Mouse (Mus musculus): ENCODE data around the gene Clip4. TPM values are rescaled to one million over a fixed set of nuclear protein-coding genes. Genes with fewer than 3 reads are reported as not detected.
"Not testable (repeated sequence)": the region's sequence is repeated elsewhere in the genome, so short reads cannot be mapped to it uniquely, and the experiment has no call there.

Gene Clip4
- 43.4 TPM for polyA plus RNA-seq (2021)

GRCm38 (mm10) chr17:71768173-71768572, at the start of gene Clip4:
TSS of gene Clip4 (plus strand) at chr17:71768473.
- POLR2A ChIA-PET: not testable (repeated sequence)

DNA sequence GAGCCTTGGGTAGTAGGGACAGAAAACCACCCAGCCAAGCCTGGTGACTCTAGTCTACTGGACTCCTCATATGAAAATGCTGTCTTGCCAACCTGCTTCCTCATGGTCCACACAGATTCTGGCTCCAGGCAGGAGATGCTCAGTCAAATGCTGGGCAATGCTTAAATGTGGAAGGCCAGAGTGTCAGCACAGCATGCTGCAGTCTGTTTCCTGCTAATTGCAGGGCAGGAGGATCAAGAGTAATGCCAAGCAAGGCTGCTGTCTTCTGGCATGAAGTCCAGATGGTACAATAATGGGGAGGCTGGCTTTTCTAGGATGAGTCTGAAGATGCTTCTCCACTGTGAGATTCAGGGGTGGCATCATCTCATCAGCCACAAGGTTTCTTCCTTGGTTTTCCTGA, 47.8 kb upstream of the Clip4 start:
- no peak for TF ChIP-seq CTCF (IDR thresholded peaks at IDR 0.05)
- POLR2A ChIA-PET: no interaction called here

More at GRCm38 (mm10) chr17:71768173-71768572, at the start of gene Clip4:
- CTCF ChIA-PET: interaction anchor here (1.2 kb wide), 1 partner anchor 13 kb away, joined by 3 read pairs; no protein-coding TSS in a partner anchor
- ATAC-seq; DNase-seq (ENCODE audit: low read depth, low spot score); in situ Hi-C loops (cut with MboI; ENCODE audit: low pct_unique_long_range_greater_than_20kb); H3K27me3 ChIP-seq: not testable (repeated sequence)

GRCm38 (mm10) chr17:71721019-71721418, 47.3 kb upstream of the Clip4 start:
- no peak for TF ChIP-seq CTCF (IDR thresholded peaks at IDR 0.05)
- POLR2A ChIA-PET: interaction anchor here (0.6 kb wide), 1 partner anchor 15 kb away, joined by 3 read pairs; no protein-coding TSS in a partner anchor

More for the DNA sequence above, 47.8 kb upstream of the Clip4 start:
- ATAC-seq: no peak
- in situ Hi-C loops (cut with MboI; ENCODE audit: low pct_unique_long_range_greater_than_20kb): no loop called here
- peaks cover 4% of the 10 kb centered on the region for H3K27me3 ChIP-seq
- CTCF ChIA-PET: no interaction called here
- no peak for DNase-seq (ENCODE audit: low read depth, low spot score)

DNA sequence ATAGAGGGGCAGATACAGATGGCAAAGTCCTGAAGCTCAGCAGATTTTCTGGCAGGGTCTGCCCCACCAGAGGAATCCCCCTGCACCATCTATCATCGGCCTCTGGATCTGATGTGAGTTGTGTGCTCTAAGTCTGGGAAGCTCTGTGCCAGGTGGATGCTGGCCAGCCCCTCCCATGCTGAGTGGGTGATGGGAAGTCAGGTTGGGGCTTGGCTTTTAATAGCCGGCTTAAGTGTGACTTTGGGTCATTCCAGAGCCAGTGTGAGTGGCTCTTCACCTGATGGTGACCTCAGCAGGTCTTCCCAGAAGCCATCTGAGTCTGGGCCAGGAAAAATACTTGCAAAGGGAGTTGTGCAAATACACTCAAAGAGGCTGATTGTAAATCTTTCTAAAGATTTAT, 37.6 kb upstream of the Clip4 start:
- H3K27me3 ChIP-seq: no peaks in the 10 kb centered on the region
- ATAC-seq (peak; percentile 49), DNase-seq (ENCODE audit: low read depth, low spot score) (peak; percentile 15)
- ChIA-PET CTCF (no interaction called here), POLR2A (interaction anchor here (0.9 kb wide), 1 partner anchor 71 kb away, joined by 4 read pairs; no protein-coding TSS in a partner anchor)
- TF ChIP-seq CTCF (IDR thresholded peaks at IDR 0.05): no peak
- in situ Hi-C loops (cut with MboI; ENCODE audit: low pct_unique_long_range_greater_than_20kb): no loop called here

More at GRCm38 (mm10) chr17:71721019-71721418, 47.3 kb upstream of the Clip4 start:
- in situ Hi-C loops (cut with MboI; ENCODE audit: low pct_unique_long_range_greater_than_20kb): no loop called here
- peaks cover 4% of the 10 kb centered on the region for H3K27me3 ChIP-seq
- no peak for DNase-seq (ENCODE audit: low read depth, low spot score)
- CTCF ChIA-PET: no interaction called here
- no peak for ATAC-seq

GRCm38 (mm10) chr17:71736442-71736841, 31.8 kb upstream of the Clip4 start:
- in situ Hi-C loops (cut with MboI; ENCODE audit: low pct_unique_long_range_greater_than_20kb): no loop called here
- CTCF ChIA-PET: interaction anchor here (1.5 kb wide), 1 partner anchor 135 kb away, joined by 3 read pairs; no protein-coding TSS in a partner anchor
- no peak for DNase-seq (ENCODE audit: low read depth, low spot score)
- TF ChIP-seq CTCF (IDR thresholded peaks at IDR 0.05): no peak
- no peak for ATAC-seq
- POLR2A ChIA-PET: no interaction called here
- H3K27me3 ChIP-seq: peaks cover 3% of the 10 kb centered on the region

DNA sequence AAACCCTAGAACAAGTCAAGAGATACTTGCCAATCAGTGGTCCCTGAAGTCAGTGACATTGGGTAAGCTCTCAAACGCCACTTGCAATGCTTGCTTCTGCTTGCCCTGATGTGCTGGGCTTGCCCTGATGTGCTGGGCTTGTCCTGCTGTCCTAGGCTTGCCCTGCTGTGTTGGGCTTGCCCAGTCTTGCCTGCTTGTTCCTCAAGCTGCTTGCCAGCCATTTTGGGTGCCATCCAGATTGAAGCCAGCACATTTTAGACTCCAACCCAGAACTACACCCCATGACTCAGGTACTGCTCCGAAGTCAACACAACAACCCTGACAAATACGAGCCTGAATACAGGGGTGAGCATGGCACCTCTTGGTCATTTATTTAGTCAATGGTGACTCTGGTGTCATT, 26.1 kb upstream of the Clip4 start:
- POLR2A ChIA-PET: no interaction called here
- ATAC-seq: no peak
- in situ Hi-C loops (cut with MboI; ENCODE audit: low pct_unique_long_range_greater_than_20kb): no loop called here
- H3K27me3 ChIP-seq: peaks cover 2% of the 10 kb centered on the region
- TF ChIP-seq CTCF (IDR thresholded peaks at IDR 0.05): no peak
- DNase-seq (ENCODE audit: low read depth, low spot score): no peak
- CTCF ChIA-PET: no interaction called here

GRCm38 (mm10) chr17:71742935-71743334, 25.3 kb upstream of the Clip4 start:
- in situ Hi-C loops (cut with MboI; ENCODE audit: low pct_unique_long_range_greater_than_20kb): no loop called here
- peak; percentile 20 for DNase-seq (ENCODE audit: low read depth, low spot score)
- no peak for TF ChIP-seq CTCF (IDR thresholded peaks at IDR 0.05)
- H3K27me3 ChIP-seq: no peaks in the 10 kb centered on the region
- ATAC-seq: peak; percentile 35
- CTCF ChIA-PET: interaction anchor here (1.2 kb wide), 1 partner anchor 39 kb away, joined by 4 read pairs; no protein-coding TSS in a partner anchor
- POLR2A ChIA-PET: no interaction called here

GRCm38 (mm10) chr17:71746114-71746513, 22.2 kb upstream of the Clip4 start:
- ATAC-seq: no peak
- ChIA-PET POLR2A (no interaction called here), CTCF (no interaction called here)
- in situ Hi-C loops (cut with MboI; ENCODE audit: low pct_unique_long_range_greater_than_20kb): no loop called here
- TF ChIP-seq CTCF (IDR thresholded peaks at IDR 0.05): no peak
- peaks cover 7% of the 10 kb centered on the region for H3K27me3 ChIP-seq
- no peak for DNase-seq (ENCODE audit: low read depth, low spot score)

GRCm38 (mm10) chr17:71747561-71747960, 20.7 kb upstream of the Clip4 start:
- ChIA-PET POLR2A (no interaction called here), CTCF (no interaction called here)
- ATAC-seq: no peak
- H3K27me3 ChIP-seq: peaks cover 16% of the 10 kb centered on the region
- TF ChIP-seq CTCF (IDR thresholded peaks at IDR 0.05): no peak
- DNase-seq (ENCODE audit: low read depth, low spot score): no peak
- in situ Hi-C loops (cut with MboI; ENCODE audit: low pct_unique_long_range_greater_than_20kb): no loop called here

DNA sequence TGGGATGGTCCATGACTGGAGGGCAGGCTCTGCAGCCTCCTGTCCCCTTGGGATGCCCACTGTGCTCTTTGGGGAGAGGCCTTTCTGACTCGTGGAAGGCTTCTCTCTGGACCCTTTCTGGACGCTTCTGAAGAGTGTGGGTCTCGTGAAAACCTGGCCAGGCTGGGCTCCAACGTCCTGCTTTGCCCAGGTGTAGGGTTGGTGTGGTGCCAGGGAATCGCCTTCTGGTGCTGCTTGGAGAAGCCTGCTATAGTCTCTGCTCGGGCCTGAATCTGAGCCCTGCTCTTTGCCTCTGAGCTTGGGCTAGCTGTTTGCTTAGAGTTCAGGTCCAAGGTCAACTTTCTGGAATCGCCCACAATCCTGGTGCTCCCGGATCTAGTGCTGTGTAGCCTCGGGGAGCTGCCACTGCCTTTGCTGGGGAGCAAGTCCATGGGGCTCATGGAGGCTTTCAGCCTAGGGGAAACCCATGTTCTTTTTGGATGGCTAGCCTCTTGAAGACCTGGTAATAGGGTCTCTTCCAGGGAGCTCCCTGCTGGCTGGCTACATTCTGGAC, 18.6 kb upstream of the Clip4 start:
- no peak for ATAC-seq
- ChIA-PET CTCF (interaction anchor here (1.5 kb wide), 1 partner anchor 59 kb away, joined by 3 read pairs; no protein-coding TSS in a partner anchor), POLR2A (interaction anchor here (0.6 kb wide), 1 partner anchor 102 kb away, joined by 3 read pairs; no protein-coding TSS in a partner anchor)
- no peak for TF ChIP-seq CTCF (IDR thresholded peaks at IDR 0.05)
- no peak for DNase-seq (ENCODE audit: low read depth, low spot score)
- in situ Hi-C loops (cut with MboI; ENCODE audit: low pct_unique_long_range_greater_than_20kb): no loop called here
- H3K27me3 ChIP-seq: peaks cover 16% of the 10 kb centered on the region

- DNase-seq (ENCODE audit: low read depth, low spot score) (no peak), ATAC-seq (no peak)
- ChIA-PET CTCF (interaction anchor here (0.9 kb wide), 1 partner anchor 14 kb away, joined by 3 read pairs; no protein-coding TSS in a partner anchor), POLR2A (no interaction called here)
- peaks cover 16% of the 10 kb centered on the region for H3K27me3 ChIP-seq
- no peak for TF ChIP-seq CTCF (IDR thresholded peaks at IDR 0.05)
- in situ Hi-C loops (cut with MboI; ENCODE audit: low pct_unique_long_range_greater_than_20kb): no loop called here
Observed at GRCm38 (mm10) chr17:71752831-71753230, 15.4 kb upstream of the Clip4 start, which contains the start of gene Pcare. TSS of gene Pcare (minus strand) at chr17:71752894.
